Mouse (Mus musculus) forebrain, embryonic 10.5 days (tissue): Measurements from ENCODE around the gene Lrrk1. TPM values are rescaled to one million over a fixed set of nuclear protein-coding genes. Genes with fewer than 3 reads are reported as not detected.

Experiments
- DNase-seq: peaks from one replicate; pipeline ENCODE4 v3.0.0-alpha.2; 2017; ENCODE audit warnings: low spot score; ENCODE audit errors: extremely low spot score
- H3K27ac ChIP-seq: fragments of 300-500 bp; sonication (generic); 2 replicates; pipeline ENCODE4 v1.5.1; 2016; ENCODE audit warnings: mild to moderate bottlenecking
- H3K27me3 ChIP-seq: fragments of 300-500 bp; sonication (generic); 2 replicates; pipeline ENCODE4 v1.6.1; 2016; ENCODE audit warnings: mild to moderate bottlenecking; ENCODE audit not compliant: poor library complexity, severe bottlenecking
- H3K36me3 ChIP-seq: fragments of 300-500 bp; sonication (generic); replicated peaks from 2 replicates; pipeline ENCODE4 v1.6.1; 2016; ENCODE audit warnings: mild to moderate bottlenecking, moderate library complexity
- H3K4me1 ChIP-seq: fragments of 300-500 bp; sonication (generic); 2 replicates; pipeline ENCODE4 v1.6.1; 2016
- H3K4me3 ChIP-seq: fragments of 300-500 bp; sonication (generic); 2 replicates; pipeline ENCODE4 v1.5.1; 2016; ENCODE audit warnings: mild to moderate bottlenecking, moderate library complexity
- H3K9me3 ChIP-seq: fragments of 300-500 bp; sonication (generic); 2 replicates; pipeline ENCODE4 v1.6.1; 2016; ENCODE audit warnings: mild to moderate bottlenecking, moderate library complexity
- WGBS: fragments of 180-500 bp; shearing (Covaris S2); methylation state at CpG from one replicate; pipeline ENCODE4 v1.1.7; 2016; 5-methylcytosine and 5-hydroxymethylcytosine counted together
- polyA plus RNA-seq: library from polyadenylated mRNA; unstranded; fragments of >200 nt; fragmentation: Nextera tagmentation; extraction: Ambion mirVana; gene quantifications from 2 replicates; pipeline ENCODE4 v1.2.1, GENCODE M21; 2016

Lrrk1 gene
- polyA plus RNA-seq, 1 experiment from 2014 or later, result 5.8 TPM

- WGBS, result 72% methylated on average over 3 of the region's 3 CpGs
- Histone ChIP-seq H3K27me3 (no peaks in the 10 kb centered on the region), H3K27ac (no peak overlapping the region), H3K4me3 (no peak overlapping the region), H3K9me3 (no peaks in the 10 kb centered on the region), H3K4me1 (peaks cover 15% of the 10 kb centered on the region), H3K36me3 (no peaks in the 10 kb centered on the region)
- DNase-seq, result no peak
Measured at GRCm38 (mm10) chr7:66325419-66326053, 62.6 kb downstream of the Lrrk1 start.

GRCm38 (mm10) chr7:66323252-66324015 is 64.7 kb downstream of the Lrrk1 start:
- WGBS, result 86% methylated on average over 9 of the region's 9 CpGs
- no peaks in the 10 kb centered on the region for H3K27me3 ChIP-seq
- H3K4me1 ChIP-seq, result peaks cover 15% of the 10 kb centered on the region
- H3K36me3 ChIP-seq, result no peaks in the 10 kb centered on the region
- no peak overlapping the region for H3K27ac ChIP-seq
- H3K4me3 ChIP-seq, result no peak overlapping the region
- DNase-seq, result no peak
- H3K9me3 ChIP-seq, result no peaks in the 10 kb centered on the region

- peaks cover 9% of the 10 kb centered on the region for H3K4me1 ChIP-seq
- DNase-seq, result no peak
- H3K9me3 ChIP-seq, result peaks cover under 1% of the 10 kb centered on the region; the same call in 1 of the 2 replicates
- H3K27me3 ChIP-seq, result no peaks in the 10 kb centered on the region
- no peak overlapping the region for H3K27ac ChIP-seq
- H3K36me3 ChIP-seq, result no peaks in the 10 kb centered on the region
- WGBS, result 80% methylated on average over 5 of the region's 5 CpGs
- H3K4me3 ChIP-seq, result no peak overlapping the region
Measured at GRCm38 (mm10) chr7:66320996-66321395, 67.2 kb downstream of the Lrrk1 start.

- Histone ChIP-seq H3K4me1 (peaks cover 6% of the 10 kb centered on the region; the same call in 1 of the 2 replicates), H3K9me3 (peaks cover 4% of the 10 kb centered on the region; the same call in 1 of the 2 replicates), H3K27ac (no peak overlapping the region), H3K27me3 (no peaks in the 10 kb centered on the region), H3K4me3 (no peak overlapping the region), H3K36me3 (no peaks in the 10 kb centered on the region)
- WGBS, result 92% methylated on average over 6 of the region's 6 CpGs
- DNase-seq, result no peak
Measured at GRCm38 (mm10) chr7:66318147-66318546, 70.0 kb downstream of the Lrrk1 start.

- Histone ChIP-seq H3K27ac (no peak overlapping the region), H3K4me1 (no peaks in the 10 kb centered on the region), H3K36me3 (no peaks in the 10 kb centered on the region), H3K9me3 (peaks cover 3% of the 10 kb centered on the region; the same call in 1 of the 2 replicates), H3K27me3 (no peaks in the 10 kb centered on the region), H3K4me3 (no peak overlapping the region)
- WGBS, result 88% methylated on average over 26 of the region's 26 CpGs
- DNase-seq, result no peak
Measured at GRCm38 (mm10) chr7:66310670-66311656, 77.2 kb downstream of the Lrrk1 start.

GRCm38 (mm10) chr7:66309950-66310669 is 78.0 kb downstream of the Lrrk1 start:
- H3K36me3 ChIP-seq, result no peaks in the 10 kb centered on the region
- peak; percentile 69 for DNase-seq
- no peaks in the 10 kb centered on the region for H3K9me3 ChIP-seq
- no peaks in the 10 kb centered on the region for H3K4me1 ChIP-seq
- H3K27me3 ChIP-seq, result no peaks in the 10 kb centered on the region
- WGBS, result 47% methylated on average over 7 of the region's 7 CpGs
- H3K4me3 ChIP-seq, result no peak overlapping the region
- no peak overlapping the region for H3K27ac ChIP-seq

- Histone ChIP-seq H3K27me3 (no peaks in the 10 kb centered on the region), H3K9me3 (no peaks in the 10 kb centered on the region), H3K27ac (no peak overlapping the region), H3K4me3 (no peak overlapping the region), H3K4me1 (no peaks in the 10 kb centered on the region), H3K36me3 (no peaks in the 10 kb centered on the region)
- 76% methylated on average over 5 of the region's 5 CpGs for WGBS
- no peak for DNase-seq
Measured at GRCm38 (mm10) chr7:66309240-66309949, 78.8 kb downstream of the Lrrk1 start.

- no peak for DNase-seq
- Histone ChIP-seq H3K9me3 (no peaks in the 10 kb centered on the region), H3K36me3 (no peaks in the 10 kb centered on the region), H3K4me3 (no peak overlapping the region), H3K4me1 (no peaks in the 10 kb centered on the region), H3K27ac (no peak overlapping the region), H3K27me3 (no peaks in the 10 kb centered on the region)
- WGBS, result 80% methylated on average over 13 of the region's 13 CpGs
Measured at GRCm38 (mm10) chr7:66308581-66309239, 79.4 kb downstream of the Lrrk1 start.

- WGBS, result 83% methylated on average over 2 of the region's 2 CpGs
- H3K4me3 ChIP-seq, result no peak overlapping the region
- H3K36me3 ChIP-seq, result no peaks in the 10 kb centered on the region
- H3K4me1 ChIP-seq, result no peaks in the 10 kb centered on the region
- no peak for DNase-seq
- H3K9me3 ChIP-seq, result no peaks in the 10 kb centered on the region
- H3K27ac ChIP-seq, result no peak overlapping the region
- no peaks in the 10 kb centered on the region for H3K27me3 ChIP-seq
Measured at GRCm38 (mm10) chr7:66307791-66308190, 80.4 kb downstream of the Lrrk1 start.

- 89% methylated on average over 16 of the region's 16 CpGs for WGBS
- Histone ChIP-seq H3K9me3 (no peaks in the 10 kb centered on the region), H3K27me3 (no peaks in the 10 kb centered on the region), H3K4me1 (no peaks in the 10 kb centered on the region), H3K4me3 (no peak overlapping the region), H3K36me3 (no peaks in the 10 kb centered on the region), H3K27ac (no peak overlapping the region)
- DNase-seq, result no peak
Measured at GRCm38 (mm10) chr7:66305714-66306198, 82.4 kb downstream of the Lrrk1 start.

GRCm38 (mm10) chr7:66304993-66305713 is 83.0 kb downstream of the Lrrk1 start:
- 87% methylated on average over 8 of the region's 8 CpGs for WGBS
- Histone ChIP-seq H3K4me3 (no peak overlapping the region), H3K27me3 (peaks cover 2% of the 10 kb centered on the region; the same call in 1 of the 2 replicates), H3K4me1 (no peaks in the 10 kb centered on the region), H3K36me3 (no peaks in the 10 kb centered on the region), H3K9me3 (no peaks in the 10 kb centered on the region), H3K27ac (no peak overlapping the region)
- DNase-seq, result no peak
